Mouse (Mus musculus) olfactory bulb, adult 2 months (tissue): Measurements from ENCODE around the gene Rbl1.

ENCODE experiments used
- CTCF ChIP-seq: fragments of 200-500 bp; IDR thresholded peaks from 2 replicates; pipeline ENCODE4 v1.5.1; 2012; ENCODE audit warnings: low read depth, mild to moderate bottlenecking, low read length, moderate library complexity; ENCODE audit not compliant: insufficient read depth
- POLR2A ChIP-seq: fragments of 200-500 bp; IDR thresholded peaks from 2 replicates; pipeline ENCODE4 v1.6.1; 2012; ENCODE audit warnings: mild to moderate bottlenecking, low read depth, low read length, moderate library complexity; ENCODE audit not compliant: insufficient read depth

DNA sequence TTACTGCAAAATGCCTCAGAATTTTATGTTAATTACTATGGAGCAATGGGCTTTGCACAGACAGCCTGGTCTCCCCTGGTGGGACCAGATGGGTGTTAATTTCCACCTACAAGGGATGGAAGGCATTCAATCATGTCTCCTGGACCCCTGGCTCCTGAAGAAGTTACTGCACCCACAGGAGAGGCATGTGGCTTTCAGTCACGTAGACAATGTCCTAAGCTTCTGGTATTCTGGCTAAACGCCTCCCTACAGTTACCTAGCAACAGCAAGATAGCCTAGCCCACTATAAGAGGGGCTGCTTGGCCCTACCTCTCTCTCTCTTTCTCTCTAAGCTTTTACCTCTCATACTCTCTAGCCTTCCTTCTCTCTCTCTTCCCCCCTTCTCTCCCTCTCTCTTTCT, 102.1 kb downstream of the Rbl1 start:
- no peak for TF ChIP-seq CTCF
- no peak for TF ChIP-seq POLR2A
